Mouse (Mus musculus) left cerebral cortex, adult 2 months (tissue): Measurements from ENCODE around the gene Gm11492. TPM values are rescaled to one million over a fixed set of nuclear protein-coding genes. Genes with fewer than 3 reads are reported as not detected.

Experiments
- DNase-seq, 2 experiments: peaks; one replicate each; pipeline ENCODE4 v3.0.0; 2021 to 2022; ENCODE audit warnings: low spot score in 2 of 2, mixed read lengths in 1 of 2; ENCODE audit errors: extremely low spot score in 1 of 2
- H3K27ac ChIP-seq: fragments of 200-600 bp; 2 replicates; pipeline ENCODE4 v1.8.1; 2022
- H3K4me3 ChIP-seq: fragments of 200-600 bp; 2 replicates; pipeline ENCODE4 v1.8.1; 2022
- CTCF ChIP-seq: fragments of 200-600 bp; IDR thresholded peaks from 2 replicates; pipeline ENCODE4 v1.8.1; 2022; ENCODE audit warnings: antibody characterized with exemption, mild to moderate bottlenecking, moderate library complexity
- intact Hi-C: fragments of 180-260 bp; cut with DNase I; formaldehyde crosslinking; loops from one replicate; pipeline ENCODE4 v1.15.1; 2025
- total RNA-seq, 2 experiments: library from RNA; stranded (reverse); gene quantifications; 2 replicates each; pipeline ENCODE4 v1.2.3; 2021

Gene Gm11492
- total RNA-seq, 2 experiments from 2014 or later = not detected

DNA sequence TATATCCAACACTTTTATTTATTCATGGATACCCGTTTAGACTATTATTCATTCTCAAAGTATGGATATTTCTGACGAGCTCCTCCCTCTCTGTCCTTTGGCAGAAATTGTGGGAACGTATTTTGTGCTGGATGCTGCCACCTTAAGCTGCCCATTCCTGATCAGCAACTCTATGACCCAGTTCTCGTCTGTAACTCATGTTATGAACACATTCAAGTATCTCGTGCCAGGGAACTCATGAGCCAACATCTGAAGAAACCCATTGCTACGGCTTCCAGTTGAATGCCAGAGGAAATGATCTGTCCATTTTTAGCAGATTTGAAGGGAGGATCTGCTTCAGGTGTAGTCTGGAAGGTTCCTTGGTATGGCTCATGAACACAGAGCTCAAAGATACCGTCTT, 47.5 kb downstream of the Gm11492 start:
- intact Hi-C loops = no loop called here
- TF ChIP-seq CTCF = no peak
- DNase-seq = no peak
- Histone ChIP-seq H3K4me3 (no peak overlapping the region), H3K27ac (no peak overlapping the region)

DNA sequence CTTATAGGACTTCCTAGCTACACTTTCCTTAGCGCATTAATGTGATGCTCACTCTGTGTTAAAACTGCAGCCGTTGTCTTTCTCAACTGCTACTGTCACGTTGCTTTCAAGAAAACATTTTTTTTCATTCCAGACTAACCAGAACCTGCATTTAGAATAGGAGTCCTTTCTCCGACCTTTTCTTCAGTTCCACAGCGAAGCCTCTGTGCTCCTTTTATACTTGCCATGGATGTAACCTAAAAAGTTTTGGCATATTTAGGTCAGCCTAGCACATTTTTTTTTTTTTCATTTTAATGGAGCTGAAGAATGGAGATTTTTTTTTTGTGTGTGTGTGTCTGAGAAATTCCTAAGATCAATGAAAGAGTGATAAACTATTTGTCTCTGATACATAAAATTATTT, 49.1 kb downstream of the Gm11492 start:
- DNase-seq = no peak
- Histone ChIP-seq H3K4me3 (no peak overlapping the region), H3K27ac (no peak overlapping the region)
- TF ChIP-seq CTCF = no peak
- intact Hi-C loops = loop anchor here (5.0 kb wide), 1 partner anchor 147 kb away; the partner anchor contains the start of gene Tspoap1

DNA sequence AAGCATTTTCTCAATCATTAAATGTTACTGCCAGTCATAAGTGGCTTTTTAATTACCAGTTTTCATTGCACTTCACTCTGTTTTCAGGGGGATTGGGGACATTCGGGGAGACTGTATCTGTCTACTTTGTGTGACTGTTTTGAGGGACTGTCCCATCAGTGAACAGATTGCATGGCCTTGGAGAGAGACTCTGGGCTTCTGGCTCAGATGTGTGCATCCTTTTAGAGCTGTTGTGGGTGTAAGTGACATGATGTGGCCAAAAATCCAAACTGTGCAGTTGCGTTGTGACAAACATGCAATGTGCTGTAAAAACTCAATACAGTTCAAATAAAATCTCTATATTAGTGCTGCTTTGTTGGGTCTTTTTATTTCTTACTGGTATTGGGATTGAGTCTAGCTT, 49.5 kb downstream of the Gm11492 start:
- no peak for TF ChIP-seq CTCF
- Histone ChIP-seq H3K4me3 (no peak overlapping the region), H3K27ac (no peak overlapping the region)
- DNase-seq = no peak
- intact Hi-C loops = loop anchor here (5.0 kb wide), 1 partner anchor 146 kb away; the partner anchor contains the start of gene Tspoap1

DNA sequence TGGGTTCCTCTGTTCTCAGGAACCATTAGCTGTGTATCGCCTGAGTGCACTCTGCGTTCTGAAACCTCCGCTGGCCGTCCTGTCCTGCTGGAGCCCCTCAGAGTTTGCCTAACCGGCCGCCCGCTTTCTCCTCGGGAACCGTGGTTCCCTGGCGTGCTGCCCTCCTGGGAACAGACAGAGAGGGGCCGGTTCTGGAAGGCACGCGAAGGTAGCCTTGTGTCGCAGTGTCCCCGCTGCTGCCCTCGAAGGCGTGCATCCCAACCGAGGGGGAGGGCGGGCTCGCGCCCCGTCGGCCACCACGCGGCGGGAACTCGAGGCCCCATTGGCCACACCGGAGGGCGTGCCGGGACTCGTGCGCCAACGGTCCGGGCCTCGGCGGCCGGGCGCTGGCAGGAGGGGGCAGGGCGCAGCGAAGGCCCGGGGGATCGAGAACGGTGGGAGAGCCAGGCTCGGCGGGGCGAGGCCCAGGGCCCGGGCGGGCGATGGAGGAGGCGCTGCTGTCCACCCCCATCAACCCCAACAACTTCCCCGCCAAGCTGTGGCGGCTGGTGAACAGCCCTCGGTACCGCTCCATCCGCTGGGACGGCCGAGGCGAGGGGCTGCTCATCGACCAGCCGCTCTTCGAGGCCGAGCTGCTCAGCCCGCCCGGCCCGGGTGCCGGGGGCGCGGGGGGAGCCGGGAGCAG, 50.5 kb downstream of the Gm11492 start, which contains the start of gene Hsf5:
Gene Hsf5 (plus strand): TSS at position 375 of the 685 bp plus-strand sequence.
- Histone ChIP-seq H3K4me3 (no peak within 1 kb of the TSS), H3K27ac (no peak within 1 kb of the TSS)
- no peak for DNase-seq
- intact Hi-C loops = loop anchor here (5.0 kb wide), 1 partner anchor 145 kb away; the partner anchor contains the start of gene Tspoap1
- no peak for TF ChIP-seq CTCF

DNA sequence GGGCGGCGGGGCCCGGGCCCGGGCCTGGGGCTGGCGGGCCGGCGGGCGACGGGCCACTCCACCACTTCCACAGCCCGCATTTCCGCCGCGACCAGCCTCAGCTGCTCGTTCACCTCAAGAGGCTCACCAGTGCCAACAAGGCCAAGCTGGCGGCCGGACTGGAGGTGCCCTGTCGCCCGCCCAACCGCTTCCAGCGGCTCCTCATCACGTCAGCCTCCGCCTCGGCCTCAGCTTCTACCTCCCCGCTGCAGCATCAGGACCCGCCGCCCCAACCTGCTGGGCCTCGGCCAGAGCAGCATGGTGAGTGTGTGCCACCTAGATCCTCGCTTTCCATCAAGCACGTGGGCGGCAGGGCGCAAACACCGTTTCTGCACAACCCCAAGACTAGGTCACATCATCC, 51.2 kb downstream of the Gm11492 start:
- no peak for DNase-seq
- Histone ChIP-seq H3K4me3 (no peak overlapping the region), H3K27ac (no peak overlapping the region)
- TF ChIP-seq CTCF = no peak
- intact Hi-C loops = loop anchor here (5.0 kb wide), 1 partner anchor 145 kb away; the partner anchor contains the start of gene Tspoap1

Other genes with a start within 250 kb of the Gm11492 start
- 100 to 1,000 TPM; 140 to 152 TPM for gene Ppm1e, start 207.6 kb upstream of the Gm11492 start, total RNA-seq
- 1 to 10 TPM; 3.1 to 4.4 TPM for gene Rad51c, start 161.7 kb upstream of the Gm11492 start, total RNA-seq
- gene Tex14, start 161.6 kb upstream of the Gm11492 start, total RNA-seq = under 1 TPM; 0.09 to 0.16 TPM
- gene Sept4, start 2.2 kb downstream of the Gm11492 start, total RNA-seq = 100 to 1,000 TPM; 156 to 175 TPM
- 10 to 100 TPM; 80.4 to 99.0 TPM for gene Mtmr4, start 25.5 kb downstream of the Gm11492 start, total RNA-seq
- gene Hsf5, start 50.5 kb downstream of the Gm11492 start, total RNA-seq = under 1 TPM; 0.54 to 0.77 TPM
- gene Rnf43, start 96.1 kb downstream of the Gm11492 start, total RNA-seq = 1 to 10 TPM; 1.7 to 2.8 TPM
- gene Supt4a, start 170.9 kb downstream of the Gm11492 start, total RNA-seq = 10 to 100 TPM; 66.3 to 82.3 TPM
- 100 to 1,000 TPM; 190 to 202 TPM for gene Tspoap1, start 193.9 kb downstream of the Gm11492 start, total RNA-seq
- not detected for gene Mpo, start 226.9 kb downstream of the Gm11492 start, total RNA-seq